In genomic region chr7:63164617-63165016, GRCm38 (mm10) we compare ENCODE assay signal across 29 mouse cellular contexts. TPM values are rescaled to one million over a fixed set of nuclear protein-coding genes. Genes with fewer than 3 reads are reported as not detected.
DNase-seq lines count a peak whose midpoint lies in the region; ATAC-seq and TF ChIP-seq lines count a peak whose summit lies in the region.
"Had no signal": no experiment of that assay in that cellular context is flagged by ENCODE, and none has a peak within 500 bp of the region (broad histone marks: within the 10 kb centered on the region; RNA-seq: fewer than 3 reads in every experiment).

No protein-coding gene starts in this region.

- H3K9ac ChIP-seq in forebrain, embryonic 14.5 days (ENCODE audit: low read length): no peak overlapping the region
- H3K9ac ChIP-seq: embryonic facial prominence, embryonic 13.5 days; hindbrain, embryonic 12.5 days; hindbrain, embryonic 15.5 days had no signal

- peak; percentile 65 for ATAC-seq in forebrain, embryonic 14.5 days
- ATAC-seq: Patski had no signal

- H3K9me3 ChIP-seq in forebrain, embryonic 14.5 days (replicated peaks; ENCODE audit: control insufficient read depth, low read length): no peaks in the 10 kb centered on the region
- H3K9me3 ChIP-seq in forebrain, embryonic 10.5 days: no peaks in the 10 kb centered on the region
- H3K9me3 ChIP-seq: embryonic facial prominence, embryonic 10.5 days; embryonic facial prominence, embryonic 13.5 days; hindbrain, embryonic 12.5 days; hindbrain, embryonic 15.5 days had no signal

- peak; percentile 64 for DNase-seq in forebrain, embryonic 14.5 days (ENCODE audit: low spot score)
- no peak for DNase-seq in forebrain, embryonic 10.5 days (ENCODE audit: extremely low spot score, low spot score)
- DNase-seq in layer of hippocampus, adult 2 months (ENCODE audit: low spot score in 2 of 2): peak; percentile 37 to 44
- no peak for DNase-seq in layer of hippocampus, postnatal 10 days (ENCODE audit: low spot score in 2 of 2)
- DNase-seq in brain, embryonic 14.5 days (ENCODE audit: low read depth): peak; percentile 74
- peak; percentile 47 for DNase-seq in layer of hippocampus, adult 9-11 months
- no peak for DNase-seq in left cerebral cortex, postnatal 14 days (ENCODE audit: low spot score in 2 of 2)
- DNase-seq: adrenal gland, postnatal 10 days; adrenal gland, postnatal 36 days; B cell, adult 2 months; cerebellum, adult 11-12 months; cerebellum, adult 8-10 months; cerebellum, postnatal 10 days; cerebellum, postnatal 36 days; embryo, embryonic 11 days; gastrocnemius, adult 2 months; gastrocnemius, postnatal 14 days; heart, adult 11 months had no signal

- no peak overlapping the region for H3K27ac ChIP-seq in forebrain, embryonic 14.5 days (ENCODE audit: low read depth, low read length)
- no peak overlapping the region for H3K27ac ChIP-seq in forebrain, embryonic 10.5 days
- H3K27ac ChIP-seq in layer of hippocampus, adult 2 months: peak overlapping the region; percentile 43; the same call in 1 of the 2 replicates
- H3K27ac ChIP-seq: embryonic facial prominence, embryonic 10.5 days; embryonic facial prominence, embryonic 13.5 days; gastrocnemius, adult 2 months; hindbrain, embryonic 12.5 days; hindbrain, embryonic 15.5 days had no signal

- TF ChIP-seq POLR2A in brain, embryonic 14.5 days (IDR thresholded peaks at IDR 0.05; ENCODE audit: borderline replicate concordance, extremely low read depth, insufficient read depth, insufficient read length, poor library complexity, severe bottlenecking): no peak

- no peaks in the 10 kb centered on the region for H3K36me3 ChIP-seq in forebrain, embryonic 14.5 days (ENCODE audit: control insufficient read depth, insufficient read depth, low read length)
- no peaks in the 10 kb centered on the region for H3K36me3 ChIP-seq in forebrain, embryonic 10.5 days (replicated peaks)
- H3K36me3 ChIP-seq: embryonic facial prominence, embryonic 10.5 days; embryonic facial prominence, embryonic 13.5 days; G1E; hindbrain, embryonic 12.5 days; hindbrain, embryonic 15.5 days had no signal

- no peaks in the 10 kb centered on the region for H3K27me3 ChIP-seq in forebrain, embryonic 14.5 days (replicated peaks; ENCODE audit: control insufficient read depth, insufficient read depth, low read length)
- H3K27me3 ChIP-seq in forebrain, embryonic 10.5 days (ENCODE audit: poor library complexity, severe bottlenecking): no peaks in the 10 kb centered on the region
- H3K27me3 ChIP-seq: CH12.LX; embryonic facial prominence, embryonic 13.5 days; hindbrain, embryonic 12.5 days; hindbrain, embryonic 15.5 days; Patski had no signal

- no peak overlapping the region for H3K4me2 ChIP-seq in forebrain, embryonic 14.5 days (ENCODE audit: low read length)
- H3K4me2 ChIP-seq: embryonic facial prominence, embryonic 13.5 days; heart, embryonic 11.5 days; hindbrain, embryonic 12.5 days; hindbrain, embryonic 15.5 days had no signal

- TF ChIP-seq CTCF in layer of hippocampus, adult 2 months (conservative IDR thresholded peaks at IDR 0.05): no peak
- no peak for TF ChIP-seq CTCF in brain, embryonic 14.5 days (IDR thresholded peaks at IDR 0.05; ENCODE audit: borderline replicate concordance, extremely low read depth, insufficient read depth, insufficient read length)

- H3K4me1 ChIP-seq in forebrain, embryonic 14.5 days (ENCODE audit: control insufficient read depth, insufficient read depth, low read length): peaks cover 5% of the 10 kb centered on the region; the same call in 1 of the 2 replicates
- H3K4me1 ChIP-seq in forebrain, embryonic 10.5 days: peaks cover 11% of the 10 kb centered on the region
- H3K4me1 ChIP-seq: embryonic facial prominence, embryonic 10.5 days; embryonic facial prominence, embryonic 13.5 days had no signal

- WGBS in forebrain, embryonic 14.5 days: 67% methylated on average over 3 of the region's 3 CpGs
- 92% methylated on average over 3 of the region's 3 CpGs for WGBS in forebrain, embryonic 10.5 days

- intact Hi-C loops in left cerebral cortex, postnatal 14 days (cut with DNase I): no loop called here

- H3K4me3 ChIP-seq in forebrain, embryonic 14.5 days (ENCODE audit: low read depth, low read length): no peak overlapping the region
- no peak overlapping the region for H3K4me3 ChIP-seq in forebrain, embryonic 10.5 days
- H3K4me3 ChIP-seq in layer of hippocampus, adult 2 months: no peak overlapping the region
- H3K4me3 ChIP-seq: embryonic facial prominence, embryonic 10.5 days; embryonic facial prominence, embryonic 13.5 days; erythroblast, embryonic 14.5 days; gastrocnemius, adult 2 months; hindbrain, embryonic 12.5 days; hindbrain, embryonic 15.5 days had no signal

RNA-seq across cellular contexts. Expression of gene Chrna7, which starts 47.8 kb away (rescaled TPM):
- 3.7 and 5.2 TPM in 2 replicates for polyA plus RNA-seq in forebrain, embryonic 14.5 days (2014; fragmentation: Nextera tagmentation; extraction: Ambion mirVana)
- 4.0 and 4.4 TPM in 2 replicates for polyA plus RNA-seq in forebrain, embryonic 10.5 days (2016; fragmentation: Nextera tagmentation; extraction: Ambion mirVana)
- 10 to 100 TPM; 41.2 to 44.1 TPM for total RNA-seq in layer of hippocampus, adult 2 months (2021)
- total RNA-seq in layer of hippocampus, postnatal 10 days (2021): 10 to 100 TPM; 43.2 to 45.9 TPM
- polyA plus RNA-seq in brain, embryonic 14.5 days (2012; rRNA removed): 8.1 and 8.3 TPM in 2 replicates
- total RNA-seq in left cerebral cortex, postnatal 14 days (2021): 10 to 100 TPM; 27.0 to 27.3 TPM
- total RNA-seq: CH12.LX; heart, postnatal 25 days had no signal
- polyA plus RNA-seq: erythroblast, embryonic 14.5 days; G1E; heart, postnatal 0 days had no signal

Comparison
In these comparisons a context has a peak if more than half of its experiments do, and no peak if none do; other contexts are left out.
1. DNase-seq: peak in forebrain, embryonic 14.5 days (single experiment), layer of hippocampus, adult 2 months (2 of 2), brain, embryonic 14.5 days (single experiment) and layer of hippocampus, adult 9-11 months (single experiment); none in forebrain, embryonic 10.5 days (single experiment), layer of hippocampus, postnatal 10 days (0 of 2) and left cerebral cortex, postnatal 14 days (0 of 2).